8 mouse cellular contexts compared by ENCODE assay signal in the genomic region with DNA sequence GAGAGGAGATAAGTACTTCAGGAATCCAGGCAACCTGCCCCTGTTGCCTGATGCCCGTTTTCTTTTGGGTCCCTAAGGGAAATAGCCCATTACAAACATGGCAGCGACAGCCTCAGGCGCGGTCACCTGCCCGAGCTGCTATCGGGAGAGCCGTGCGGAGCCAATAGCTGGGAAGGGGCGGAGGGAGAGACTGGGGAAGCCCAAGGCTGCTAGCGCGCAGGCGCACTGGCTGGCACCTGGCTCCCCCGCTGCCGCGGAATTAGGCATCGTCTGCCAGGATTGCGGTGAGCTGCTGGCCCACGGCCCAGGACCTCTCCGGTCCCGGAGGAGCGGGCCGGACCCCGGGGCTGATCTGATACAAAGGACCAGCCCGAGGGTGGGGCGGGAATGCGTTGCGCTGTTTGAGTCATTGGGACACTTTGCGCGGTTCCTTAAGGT. TPM values are rescaled to one million over a fixed set of nuclear protein-coding genes. Genes with fewer than 3 reads are reported as not detected.
DNase-seq lines count a peak whose midpoint lies in the region; ATAC-seq and TF ChIP-seq lines count a peak whose summit lies in the region.

No protein-coding gene starts in this region.

- H3K4me3 ChIP-seq in E14TG2a.4 (replicated peaks; ENCODE audit: low read length), result peak overlapping the region; percentile 85
- H3K4me3 ChIP-seq in forebrain, embryonic 12.5 days (replicated peaks), result peak overlapping the region; percentile 55
- peak overlapping the region; percentile 73 for H3K4me3 ChIP-seq in liver, embryonic 16.5 days (ENCODE audit: low read depth, low read length)
- H3K4me3 ChIP-seq in neural tube, embryonic 13.5 days, result peak overlapping the region; percentile 52

- peaks cover 17% of the 10 kb centered on the region for H3K27me3 ChIP-seq in E14TG2a.4 (ENCODE audit: insufficient read depth, low read length)
- peaks cover 25% of the 10 kb centered on the region for H3K27me3 ChIP-seq in forebrain, embryonic 12.5 days
- H3K27me3 ChIP-seq in liver, embryonic 16.5 days (ENCODE audit: control insufficient read depth, insufficient read depth, low read depth, low read length), result no peaks in the 10 kb centered on the region
- peaks cover 18% of the 10 kb centered on the region for H3K27me3 ChIP-seq in neural tube, embryonic 13.5 days

- no peaks in the 10 kb centered on the region for H3K9me3 ChIP-seq in E14TG2a.4 (ENCODE audit: low read length)
- no peaks in the 10 kb centered on the region for H3K9me3 ChIP-seq in forebrain, embryonic 12.5 days
- no peaks in the 10 kb centered on the region for H3K9me3 ChIP-seq in liver, embryonic 16.5 days (replicated peaks; ENCODE audit: control insufficient read depth, low read length)
- no peaks in the 10 kb centered on the region for H3K9me3 ChIP-seq in neural tube, embryonic 13.5 days

- peaks cover 4% of the 10 kb centered on the region; the same call in 1 of the 2 replicates for H3K36me3 ChIP-seq in E14TG2a.4 (ENCODE audit: insufficient read depth, low read length)
- H3K36me3 ChIP-seq in forebrain, embryonic 12.5 days (replicated peaks), result no peaks in the 10 kb centered on the region
- no peaks in the 10 kb centered on the region for H3K36me3 ChIP-seq in liver, embryonic 16.5 days (ENCODE audit: control insufficient read depth, insufficient read depth)
- H3K36me3 ChIP-seq in neural tube, embryonic 13.5 days, result no peaks in the 10 kb centered on the region

- peak; percentile 94 for ATAC-seq in forebrain, embryonic 12.5 days (ENCODE audit: low FRiP score)
- peak; percentile 92 for ATAC-seq in liver, embryonic 16.5 days (ENCODE audit: low read depth)
- peak; percentile 92 for ATAC-seq in neural tube, embryonic 13.5 days (ENCODE audit: low read depth)

- intact Hi-C loops in heart, postnatal 10 days (cut with DNase I), result loop anchor here (2.0 kb wide), 1 partner anchor 18 kb away; a partner anchor contains a TSS

- no peak for TF ChIP-seq CTCF in E14TG2a.4 (conservative IDR thresholded peaks at IDR 0.05; ENCODE audit: low read length)

- DNase-seq in c-Kit-positive CD71-positive TER-119-positive erythroid progenitor cells, embryonic 14.5 days (ENCODE audit: low spot score), result peak; percentile 79
- DNase-seq in heart, postnatal 10 days, result peak; percentile 87 to 88
- DNase-seq in kidney, postnatal 4 days, result peak; percentile 86 to 92
- peak; percentile 88 for DNase-seq in telencephalon, adult 2 months (ENCODE audit: low read depth, low spot score)

- peak overlapping the region; percentile 62 for H3K9ac ChIP-seq in forebrain, embryonic 12.5 days
- H3K9ac ChIP-seq in liver, embryonic 16.5 days (ENCODE audit: low read depth, low read length), result peak overlapping the region; percentile 71
- peak overlapping the region; percentile 72 for H3K9ac ChIP-seq in neural tube, embryonic 13.5 days

- peak overlapping the region; percentile 73 for H3K4me2 ChIP-seq in forebrain, embryonic 12.5 days
- peak overlapping the region; percentile 99 for H3K4me2 ChIP-seq in liver, embryonic 16.5 days (ENCODE audit: low read depth, low read length)
- peak overlapping the region; percentile 74 for H3K4me2 ChIP-seq in neural tube, embryonic 13.5 days

- 1% methylated on average over 29 of the region's 29 CpGs for WGBS in forebrain, embryonic 12.5 days
- WGBS in liver, embryonic 16.5 days (ENCODE audit: insufficient replicate concordance), result under 1% methylated on average over 29 of the region's 29 CpGs
- WGBS in neural tube, embryonic 13.5 days, result 0% methylated on average over 29 of the region's 29 CpGs

- H3K4me1 ChIP-seq in E14TG2a.4 (replicated peaks; ENCODE audit: low read depth, low read length), result peaks cover 43% of the 10 kb centered on the region
- peaks cover 15% of the 10 kb centered on the region; the same call in 1 of the 2 replicates for H3K4me1 ChIP-seq in forebrain, embryonic 12.5 days
- H3K4me1 ChIP-seq in liver, embryonic 16.5 days (ENCODE audit: control insufficient read depth, low read depth, low read length), result peaks cover 26% of the 10 kb centered on the region
- peaks cover 21% of the 10 kb centered on the region for H3K4me1 ChIP-seq in neural tube, embryonic 13.5 days (replicated peaks)

- no peak overlapping the region for H3K27ac ChIP-seq in forebrain, embryonic 12.5 days
- H3K27ac ChIP-seq in liver, embryonic 16.5 days (ENCODE audit: low read length), result peak overlapping the region; percentile 33
- H3K27ac ChIP-seq in neural tube, embryonic 13.5 days (replicated peaks), result no peak overlapping the region

RNA-seq across cellular contexts. Expression of a gene that starts 6.6 kb away (rescaled TPM):
- 1.4 and 1.8 TPM in 2 replicates for polyA plus RNA-seq in forebrain, embryonic 12.5 days (2016; fragmentation: Nextera tagmentation; extraction: Ambion mirVana)
- under 1 TPM; 0.19 to 0.20 TPM for total RNA-seq in heart, postnatal 10 days (2021)
- 0.36 and 0.40 TPM in 2 replicates for polyA plus RNA-seq in liver, embryonic 16.5 days (2015; fragmentation: Nextera tagmentation; extraction: Ambion mirVana)
- polyA plus RNA-seq in neural tube, embryonic 13.5 days (2015; fragmentation: Nextera tagmentation; extraction: Ambion mirVana), result 2.5 and 3.5 TPM in 2 replicates

RNA-seq across cellular contexts. Expression of a gene that starts 15.8 kb away (rescaled TPM):
- polyA plus RNA-seq in forebrain, embryonic 12.5 days (2016; fragmentation: Nextera tagmentation; extraction: Ambion mirVana), result 8.8 and 9.3 TPM in 2 replicates
- total RNA-seq in heart, postnatal 10 days (2021), result 1 to 10 TPM; 3.4 to 4.6 TPM
- polyA plus RNA-seq in liver, embryonic 16.5 days (2015; fragmentation: Nextera tagmentation; extraction: Ambion mirVana), result 11.2 and 13.8 TPM in 2 replicates
- polyA plus RNA-seq in neural tube, embryonic 13.5 days (2015; fragmentation: Nextera tagmentation; extraction: Ambion mirVana), result 10.3 and 10.6 TPM in 2 replicates

RNA-seq across cellular contexts. Expression of a gene that starts 18.2 kb away (rescaled TPM):
- polyA plus RNA-seq in forebrain, embryonic 12.5 days (2016; fragmentation: Nextera tagmentation; extraction: Ambion mirVana), result 226 TPM in 2 replicates
- total RNA-seq in heart, postnatal 10 days (2021), result 100 to 1,000 TPM in 1 of 2 experiments, 10 to 100 TPM in 1; 99.6 to 107 TPM
- polyA plus RNA-seq in liver, embryonic 16.5 days (2015; fragmentation: Nextera tagmentation; extraction: Ambion mirVana), result 67.3 and 67.6 TPM in 2 replicates
- polyA plus RNA-seq in neural tube, embryonic 13.5 days (2015; fragmentation: Nextera tagmentation; extraction: Ambion mirVana), result 318 and 357 TPM in 2 replicates

RNA-seq across cellular contexts. Expression of a gene that starts 28.7 kb away (rescaled TPM):
- polyA plus RNA-seq in forebrain, embryonic 12.5 days (2016; fragmentation: Nextera tagmentation; extraction: Ambion mirVana), result 23.5 and 24.5 TPM in 2 replicates
- total RNA-seq in heart, postnatal 10 days (2021), result 1 to 10 TPM; 6.5 to 6.8 TPM
- polyA plus RNA-seq in liver, embryonic 16.5 days (2015; fragmentation: Nextera tagmentation; extraction: Ambion mirVana), result 11.1 and 11.6 TPM in 2 replicates
- 37.7 and 39.1 TPM in 2 replicates for polyA plus RNA-seq in neural tube, embryonic 13.5 days (2015; fragmentation: Nextera tagmentation; extraction: Ambion mirVana)

RNA-seq across cellular contexts. Expression of a gene that starts 29.8 kb away (rescaled TPM):
- 23.1 and 25.4 TPM in 2 replicates for polyA plus RNA-seq in forebrain, embryonic 12.5 days (2016; fragmentation: Nextera tagmentation; extraction: Ambion mirVana)
- 1 to 10 TPM; 2.2 to 2.9 TPM for total RNA-seq in heart, postnatal 10 days (2021)
- polyA plus RNA-seq in liver, embryonic 16.5 days (2015; fragmentation: Nextera tagmentation; extraction: Ambion mirVana), result 3.3 TPM in 2 replicates
- polyA plus RNA-seq in neural tube, embryonic 13.5 days (2015; fragmentation: Nextera tagmentation; extraction: Ambion mirVana), result 47.2 and 53.8 TPM in 2 replicates
